Mouse (Mus musculus) embryo, embryonic 9.5 days (tissue): ENCODE results near the gene Timm13.
A peak's percentile ranks its signal among the peaks of the same experiment; 100 is the strongest.

ENCODE experiments used
- DNase-seq: peaks from one replicate; pipeline ENCODE4 v3.0.0-alpha.2; 2017; ENCODE audit errors: extremely low spot score

The Timm13 gene

GRCm38 (mm10) chr10:80900318-80901247 is at the start of gene Timm13:
Gene Timm13 (minus strand): TSS chr10:80900969.
- DNase-seq, result peak; percentile 99

DNA sequence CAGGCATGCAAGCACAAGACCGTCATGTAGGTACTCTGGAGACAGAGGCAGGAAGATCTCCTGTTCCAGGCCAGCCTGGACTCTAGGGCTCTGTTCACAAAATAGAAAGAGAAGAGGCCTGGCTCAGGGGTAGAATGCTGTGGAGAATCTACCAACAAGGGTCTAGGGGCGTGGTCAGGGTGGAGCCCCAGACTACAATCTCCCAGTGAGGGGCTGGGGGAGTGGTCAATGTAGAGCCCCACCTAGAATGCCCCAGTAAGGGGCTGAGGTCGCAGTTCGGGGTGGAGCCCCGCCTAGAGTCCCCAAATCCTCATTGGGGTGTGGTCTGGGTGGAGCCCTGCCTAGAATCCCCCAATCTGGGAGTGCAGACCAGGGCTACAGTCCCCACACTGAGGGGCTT is 49.5 kb upstream of the Timm13 start:
- DNase-seq, result no peak

DNA sequence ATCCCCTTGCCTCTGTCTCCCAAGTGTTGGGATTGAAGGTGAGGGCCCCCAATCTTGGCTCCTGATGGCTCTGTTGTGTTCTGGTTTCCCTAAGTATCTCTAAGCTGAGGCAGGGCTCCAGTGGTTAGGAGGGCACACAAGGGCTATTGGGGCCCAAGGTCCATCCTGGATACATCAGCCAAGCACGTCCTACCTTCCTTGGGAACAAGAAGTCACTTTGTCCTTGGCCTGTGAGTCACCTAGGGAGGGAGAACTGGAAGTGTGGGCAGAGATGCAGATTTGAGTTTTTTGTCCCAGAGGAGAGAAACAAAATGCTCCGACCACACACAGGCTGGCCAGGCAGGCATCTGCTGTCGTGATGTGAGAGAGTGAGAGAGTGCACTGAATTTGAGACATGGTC is 48.3 kb upstream of the Timm13 start:
- DNase-seq, result no peak

DNA sequence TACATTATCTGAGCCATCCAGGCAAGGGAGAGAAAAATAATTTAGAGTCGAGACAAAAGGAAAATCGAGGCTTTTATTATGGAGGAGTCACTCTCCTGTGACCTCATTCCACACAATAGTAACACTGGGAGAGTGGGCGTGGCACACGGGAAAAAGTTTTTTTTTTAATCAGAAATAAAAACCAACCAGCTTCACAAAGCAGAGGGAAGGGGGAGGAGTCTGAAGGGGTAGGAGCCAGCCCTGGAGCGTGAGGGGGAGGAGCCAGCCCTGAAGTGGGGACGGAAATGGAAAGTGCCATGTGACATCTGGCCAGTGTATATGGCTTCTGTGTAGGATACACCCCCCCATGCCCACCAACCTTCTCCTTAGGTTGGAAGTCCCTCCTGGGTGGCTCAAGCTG is 47.8 kb upstream of the Timm13 start:
- no peak for DNase-seq

DNA sequence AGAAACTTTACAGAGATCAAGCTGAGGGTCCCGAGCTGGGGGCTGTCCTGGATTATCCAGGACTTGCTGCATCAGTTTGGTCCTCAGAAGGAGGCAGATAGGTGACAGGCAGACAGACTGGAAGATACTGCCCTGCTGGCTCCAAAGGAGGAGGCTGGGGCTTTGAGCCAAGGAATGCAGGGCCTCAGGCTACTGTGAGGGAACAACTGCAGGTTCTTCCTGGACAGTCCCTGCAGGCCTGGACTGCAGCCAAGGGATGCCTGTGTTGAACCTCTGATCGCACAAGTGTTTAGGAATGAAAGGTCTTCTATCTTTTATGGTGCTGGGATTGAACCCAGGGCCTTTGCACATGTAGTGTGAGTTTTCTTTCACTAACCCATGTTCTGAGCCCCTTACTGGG is 47.0 kb upstream of the Timm13 start:
- DNase-seq, result no peak

DNA sequence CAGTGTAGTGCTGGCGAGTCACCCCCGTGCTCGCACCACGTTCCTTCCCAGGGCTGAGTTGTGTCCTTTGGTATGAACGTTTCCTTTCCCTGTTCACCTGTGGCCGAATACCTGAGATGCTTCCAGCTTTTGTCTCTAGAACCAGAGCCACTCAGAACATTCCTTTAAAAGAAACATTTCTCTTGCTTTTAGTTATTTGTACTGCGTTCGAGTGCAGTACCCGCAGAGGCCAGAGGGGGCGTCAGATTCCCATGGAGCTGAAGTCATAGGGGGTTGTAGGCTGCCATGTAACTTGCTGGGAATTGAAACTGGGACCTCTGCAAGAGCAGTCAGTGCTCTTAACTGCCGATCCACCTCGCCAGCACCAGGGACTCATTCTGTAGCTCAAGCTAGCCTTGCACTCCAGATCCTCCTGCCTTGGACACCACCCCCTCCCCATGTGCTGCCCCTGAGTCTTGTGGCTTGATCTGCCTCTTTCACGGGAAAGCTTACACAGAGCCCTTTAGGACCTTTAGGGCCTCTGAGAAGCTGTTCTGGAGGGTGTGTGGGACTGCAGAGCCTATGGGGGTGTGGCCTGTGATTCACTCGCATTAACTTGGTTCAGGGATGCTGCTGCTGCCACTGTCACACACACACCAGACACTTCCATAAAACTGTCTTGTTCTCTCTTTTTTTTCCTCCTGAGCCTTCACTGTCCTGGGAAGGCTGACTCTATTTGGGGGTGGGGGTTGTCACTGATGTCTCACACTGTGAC is 46.1 kb upstream of the Timm13 start:
- DNase-seq, result no peak

GRCm38 (mm10) chr10:80944231-80944630 is 43.5 kb upstream of the Timm13 start:
- no peak for DNase-seq

- no peak for DNase-seq
Measured at GRCm38 (mm10) chr10:80943701-80944100, 42.9 kb upstream of the Timm13 start.

DNA sequence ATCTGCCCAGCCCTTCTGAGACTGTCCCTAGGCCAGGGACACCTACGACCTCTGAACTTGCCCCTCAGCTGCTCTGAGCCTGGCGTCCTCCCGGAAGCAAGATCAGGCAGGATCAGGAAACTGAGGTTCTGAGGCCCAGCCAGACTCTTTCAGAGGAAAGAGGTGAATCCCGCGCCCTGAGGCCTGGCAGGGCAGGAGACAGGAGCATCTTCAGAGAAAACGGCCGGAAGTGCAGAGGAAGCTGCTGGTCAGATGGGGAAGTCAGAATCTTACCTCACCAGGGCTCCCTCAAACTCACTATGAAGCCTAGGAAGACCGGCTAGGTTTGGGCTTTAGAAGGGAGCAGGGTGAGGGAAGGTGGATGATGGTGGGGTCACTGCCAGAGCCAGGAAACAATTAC is 42.1 kb upstream of the Timm13 start:
- no peak for DNase-seq

- no peak for DNase-seq
Measured at GRCm38 (mm10) chr10:80940988-80941347, 40.2 kb upstream of the Timm13 start.

DNA sequence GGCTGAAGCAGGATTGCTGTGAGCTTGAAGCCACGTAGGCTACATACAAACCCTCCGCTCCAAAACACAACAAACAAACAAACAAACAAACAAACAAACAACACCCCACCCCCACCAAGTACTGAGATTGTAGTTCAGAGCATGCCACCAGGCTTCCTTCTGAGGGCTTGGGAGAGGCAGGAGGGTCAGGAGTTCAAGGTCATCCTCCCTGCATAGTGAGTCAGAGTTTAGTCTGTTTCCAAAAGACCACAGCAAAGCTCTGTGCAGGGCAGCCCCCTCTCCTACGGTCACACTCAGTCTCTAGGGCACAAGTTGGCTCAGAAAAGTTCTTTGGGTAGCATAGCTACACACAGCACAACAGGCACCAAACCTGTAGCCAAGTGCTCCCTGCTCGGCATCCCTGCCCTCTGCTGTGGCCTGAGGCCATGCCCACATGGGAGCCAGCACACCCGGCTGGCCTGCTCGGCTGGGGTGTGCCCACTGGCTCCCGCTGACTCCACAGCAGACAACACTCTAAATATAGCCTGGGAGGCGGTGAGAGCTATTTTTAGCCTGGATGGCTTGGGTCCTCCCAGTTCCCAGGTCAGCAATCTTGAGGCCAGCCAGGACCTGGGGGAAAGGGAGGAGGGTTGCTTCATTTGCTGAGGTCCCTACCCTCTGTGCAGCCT is 39.7 kb upstream of the Timm13 start:
- DNase-seq, result no peak

- DNase-seq, result peak; percentile 76
Measured at GRCm38 (mm10) chr10:80939671-80940070, 38.9 kb upstream of the Timm13 start.

DNA sequence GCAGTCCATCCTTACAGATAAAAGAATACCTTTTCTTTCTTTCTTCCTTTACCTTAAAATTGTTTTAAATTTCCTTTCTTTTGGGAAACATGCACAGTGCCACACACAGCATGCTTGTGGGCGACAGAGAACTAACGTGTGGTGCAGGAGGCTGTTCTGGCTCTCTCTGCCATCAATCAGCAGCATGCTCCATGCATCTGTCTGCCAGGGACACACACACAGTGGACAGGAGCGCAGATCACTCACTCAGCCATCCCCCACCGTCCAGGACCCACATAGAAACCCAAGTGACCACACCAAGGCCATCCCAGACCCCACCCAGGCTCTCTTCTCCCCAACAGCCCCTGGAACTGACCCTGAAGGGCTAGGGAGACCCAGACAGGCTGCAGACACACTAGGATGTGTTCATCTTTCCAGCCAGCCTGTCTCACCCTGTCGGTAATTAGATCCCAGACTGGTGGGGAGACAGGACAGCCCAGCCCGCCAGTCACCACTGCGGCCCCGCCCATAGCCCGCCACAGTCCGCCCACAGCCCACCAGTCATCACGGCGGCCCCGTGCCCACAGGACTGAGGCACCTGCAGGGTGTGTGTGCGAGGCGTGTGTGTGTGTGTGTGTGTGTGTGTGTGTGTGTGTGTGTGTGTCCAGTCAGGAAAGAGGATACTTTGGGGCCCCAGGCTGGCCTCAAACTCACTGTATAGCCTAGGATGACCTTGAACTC is 38.2 kb upstream of the Timm13 start:
- DNase-seq, result peak; percentile 67

GRCm38 (mm10) chr10:80937646-80938045 is 36.9 kb upstream of the Timm13 start:
- no peak for DNase-seq

DNA sequence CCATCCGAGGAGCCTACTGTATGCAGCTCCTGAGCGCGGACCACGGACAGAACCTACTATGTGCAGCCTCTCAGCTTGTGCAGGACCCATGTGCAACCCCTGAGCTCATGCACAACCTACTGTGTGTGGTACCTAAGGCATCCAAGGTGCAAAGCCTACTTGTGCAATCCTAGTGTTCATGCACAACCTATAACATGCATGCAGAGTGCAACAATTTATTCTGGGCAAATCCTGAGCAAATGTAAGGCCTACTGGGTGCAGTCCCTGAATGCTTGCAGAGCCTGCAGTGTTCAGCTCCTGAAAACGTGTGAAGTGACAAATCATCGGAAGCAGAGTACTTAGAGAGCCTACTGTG is 36.0 kb upstream of the Timm13 start:
- no peak for DNase-seq

DNA sequence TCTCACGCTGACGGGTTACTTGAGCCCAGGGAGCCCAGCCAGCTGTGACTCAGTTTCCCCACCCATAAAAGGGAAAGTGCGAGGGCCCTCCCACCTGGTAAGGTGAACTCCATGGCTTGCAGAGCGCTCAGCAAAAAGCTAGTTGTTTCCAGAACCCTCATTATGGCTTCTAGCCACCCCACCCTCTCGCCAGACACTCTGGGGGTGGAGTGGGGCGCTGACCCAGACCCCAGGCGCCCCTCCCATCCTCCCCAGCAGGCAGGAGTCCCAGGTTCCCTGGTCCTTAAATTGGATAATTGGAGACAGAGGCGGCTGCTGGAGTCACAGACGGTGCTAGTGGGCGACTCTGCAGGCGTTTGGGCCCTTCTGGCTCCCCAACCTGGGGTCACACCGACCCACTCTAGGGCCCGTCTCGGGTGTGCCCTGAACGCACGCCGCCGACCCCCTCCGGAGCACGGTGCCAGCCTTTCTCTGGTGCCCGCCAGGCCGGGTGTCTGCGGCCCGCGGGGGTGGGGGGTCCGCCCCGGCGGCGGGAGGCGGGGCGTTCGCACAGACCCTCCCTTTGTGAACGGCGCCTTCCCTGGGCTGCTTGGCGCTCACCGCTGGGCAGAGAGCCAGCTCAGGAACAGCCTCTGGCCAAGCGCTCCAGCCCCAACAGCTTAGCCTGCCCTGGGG is 35.5 kb upstream of the Timm13 start:
- DNase-seq, result no peak

- no peak for DNase-seq
Measured at GRCm38 (mm10) chr10:80935698-80936097, 34.9 kb upstream of the Timm13 start.

DNA sequence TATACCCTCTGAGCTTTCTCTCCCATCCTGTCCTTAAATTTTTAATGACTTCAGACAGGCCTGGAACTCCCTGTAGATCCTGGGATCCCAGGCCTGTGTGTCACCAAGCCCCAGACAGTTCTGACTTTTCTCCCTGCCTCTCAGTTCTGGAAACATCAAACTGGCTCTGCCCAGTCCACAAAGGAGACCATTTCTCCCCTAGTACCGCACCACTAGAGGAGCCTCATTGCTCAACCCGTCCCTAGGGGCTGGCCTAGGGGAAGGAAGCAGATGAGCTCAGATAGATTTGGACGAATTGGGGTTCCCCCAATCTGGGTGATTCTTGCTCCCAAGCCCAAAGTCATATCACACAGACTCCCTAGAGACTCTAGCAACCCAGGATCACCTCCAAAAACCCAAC is 34.5 kb upstream of the Timm13 start:
- no peak for DNase-seq

DNA sequence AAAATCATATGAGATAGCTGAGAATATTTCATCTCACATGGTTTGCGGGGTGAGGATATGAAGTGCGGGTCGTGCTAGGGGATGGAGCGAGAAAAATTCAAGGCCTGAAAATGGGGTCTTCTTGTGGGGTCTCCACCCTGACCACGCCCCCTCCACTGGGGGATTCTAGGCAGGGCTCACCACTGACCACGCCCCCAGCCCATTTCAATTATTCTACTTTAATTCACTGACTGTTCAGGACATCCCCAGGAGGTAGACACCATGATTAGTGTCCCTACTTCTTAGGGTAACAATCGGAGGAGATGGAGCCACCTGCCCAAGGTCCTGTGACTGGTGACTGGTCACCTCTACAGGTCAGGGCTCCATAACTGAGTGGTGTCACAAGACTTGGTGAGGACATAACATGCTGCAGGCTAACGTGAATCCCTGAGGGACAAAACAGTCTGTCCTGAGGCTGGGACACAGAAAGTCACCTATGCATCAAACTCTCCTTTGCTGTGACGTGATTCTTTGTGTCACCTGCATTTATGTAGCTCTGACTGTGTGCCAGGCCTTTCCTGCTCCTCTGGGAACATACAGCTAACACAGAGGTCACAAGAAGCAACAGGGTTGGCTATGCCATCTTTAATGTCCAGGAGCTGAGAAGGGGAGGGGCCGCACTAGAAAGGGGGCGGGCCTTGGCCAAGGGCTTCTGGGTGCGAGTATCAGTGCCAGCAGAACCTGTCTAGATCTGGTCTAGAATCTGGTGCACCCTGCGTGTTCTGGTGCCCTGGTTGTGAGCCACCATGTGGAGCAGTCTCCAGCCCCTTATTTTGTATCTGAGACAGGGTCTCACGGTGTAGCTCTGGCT is 33.6 kb upstream of the Timm13 start:
- DNase-seq, result no peak

DNA sequence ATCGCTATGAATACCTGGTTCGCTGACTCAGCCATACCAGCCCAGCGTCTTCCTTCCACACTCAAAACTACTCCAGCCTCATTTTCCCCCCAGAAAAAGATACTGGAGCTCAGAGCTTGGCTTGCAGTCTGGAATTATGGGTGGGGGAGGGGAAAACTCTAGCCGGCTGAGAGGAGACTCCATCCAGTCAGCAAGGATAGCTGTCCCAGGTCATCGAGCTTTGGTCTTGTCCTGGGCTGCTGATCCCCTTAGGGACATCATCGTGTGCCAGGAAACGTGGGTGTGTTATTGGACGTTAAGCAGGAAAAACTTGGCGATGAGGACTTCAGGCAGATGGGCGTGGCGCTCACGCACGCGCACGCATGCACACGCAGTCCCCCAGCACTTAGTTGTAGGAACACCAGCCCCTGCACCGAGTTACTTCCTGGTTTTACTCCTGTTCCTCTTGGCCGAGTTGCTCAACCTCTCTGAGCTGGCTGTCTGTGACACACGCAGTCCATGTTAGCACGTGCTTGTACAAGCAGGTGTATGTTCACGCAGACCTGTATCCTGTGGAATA is 32.7 kb upstream of the Timm13 start:
- no peak for DNase-seq
